Mouse (Mus musculus) G1E (cell line): ENCODE results near the gene Specc1.

ENCODE experiments used
- CTCF ChIP-seq: IDR thresholded peaks from 2 replicates; pipeline ENCODE4 v1.5.1; 2012; ENCODE audit warnings: low read depth, low read length, inconsistent platforms, mixed read lengths
- GATA1 ChIP-seq: IDR thresholded peaks from 2 replicates; pipeline ENCODE4 v1.6.1; 2012; ENCODE audit warnings: borderline replicate concordance, low read length, inconsistent platforms, mixed read lengths

- TF ChIP-seq CTCF (no peak), GATA1 (no peak)
Measured at GRCm38 (mm10) chr11:61962684-61963083, 6.1 kb downstream of the Specc1 start.
